Mouse (Mus musculus) retina, postnatal 7 days (tissue): ENCODE data around the gene Snip1.

Experiments
- DNase-seq: peaks from one replicate; pipeline ENCODE4 v3.0.0-alpha.2; 2012; ENCODE audit warnings: low read depth, low spot score

Gene Snip1

GRCm38 (mm10) chr4:125099458-125099857 is 33.0 kb downstream of the Snip1 start:
- peak; percentile 82 for DNase-seq

- no peak for DNase-seq
Measured at GRCm38 (mm10) chr4:125101334-125101733, 34.9 kb downstream of the Snip1 start.

DNA sequence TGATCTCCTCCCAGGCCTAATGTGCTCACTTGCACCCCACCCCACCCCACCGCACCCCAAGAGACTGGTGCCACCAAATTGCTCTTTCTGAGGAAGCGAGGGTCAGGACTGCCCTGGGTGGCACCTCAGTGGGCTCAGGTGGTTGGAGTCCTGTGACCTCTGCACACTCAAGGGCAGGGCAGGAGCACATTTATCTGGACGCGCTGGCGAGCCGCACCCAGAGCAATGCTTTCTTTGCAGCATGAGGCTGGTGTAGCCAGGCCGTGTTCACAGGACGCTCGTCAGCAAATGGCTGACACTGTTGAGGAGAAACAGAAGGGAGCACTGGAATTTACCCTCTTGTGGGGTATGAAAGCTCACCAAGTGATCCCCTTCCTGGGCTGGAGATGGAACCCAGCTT is 38.9 kb downstream of the Snip1 start:
- no peak for DNase-seq

GRCm38 (mm10) chr4:125114638-125115037 is 48.2 kb downstream of the Snip1 start:
- DNase-seq: peak; percentile 62

GRCm38 (mm10) chr4:125115081-125115480 is 48.6 kb downstream of the Snip1 start:
- DNase-seq: no peak

DNA sequence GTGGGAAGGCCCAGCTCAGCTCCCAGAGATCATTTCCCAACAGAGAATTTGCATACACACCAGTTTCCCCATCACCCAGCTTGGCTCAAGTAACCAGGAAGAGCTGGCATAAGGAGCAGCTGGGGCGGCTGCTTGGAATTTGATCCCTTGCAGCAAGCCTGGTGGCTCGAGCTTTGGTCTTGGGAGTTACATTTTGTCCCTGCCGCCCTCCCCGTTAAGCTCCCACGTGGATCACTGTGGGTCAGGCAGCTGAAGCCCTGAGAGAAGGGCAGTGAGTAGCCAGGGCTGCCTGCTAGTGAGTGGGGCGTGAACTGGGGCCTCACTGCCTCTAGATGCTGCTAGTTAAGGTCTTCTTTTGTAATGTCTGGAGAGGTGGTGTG is 49.2 kb downstream of the Snip1 start:
- DNase-seq: no peak

DNA sequence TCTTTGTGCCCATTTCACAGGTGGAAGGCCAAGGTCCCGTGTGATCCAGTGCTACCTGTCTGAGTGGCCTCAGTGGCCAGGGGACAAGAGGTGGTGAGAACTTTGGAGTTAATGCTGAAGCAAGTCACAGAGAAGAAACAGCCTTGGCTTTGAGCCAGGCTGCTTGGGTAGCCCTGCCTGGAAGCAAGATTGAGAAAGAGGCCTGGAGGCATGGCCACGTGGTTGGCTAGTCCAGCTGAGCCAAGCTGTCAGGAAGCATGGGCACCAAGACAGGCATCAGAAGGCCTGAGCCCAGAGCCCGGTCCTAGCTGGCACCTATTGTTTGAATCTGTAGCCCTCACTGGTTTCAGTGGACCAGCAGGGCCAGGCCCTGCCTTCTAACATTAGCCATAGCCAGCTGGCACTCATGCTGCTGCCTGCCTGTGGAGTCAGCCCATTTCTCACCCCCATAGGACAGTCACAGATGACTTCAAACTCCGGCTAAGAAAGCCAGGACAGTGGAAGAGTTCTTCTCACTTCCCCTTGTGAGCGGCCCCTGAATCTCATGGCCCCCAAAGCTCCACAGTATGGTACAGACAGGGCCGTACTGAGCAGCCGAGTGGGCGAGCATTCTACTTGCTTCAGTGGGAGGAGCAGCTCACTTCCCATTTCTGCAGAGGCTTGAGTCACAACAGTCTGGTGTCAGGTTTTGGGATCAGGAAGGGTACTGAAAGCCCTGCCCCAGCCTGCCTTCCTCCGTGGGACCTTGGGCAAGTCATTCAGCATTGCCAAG is 49.8 kb downstream of the Snip1 start:
- no peak for DNase-seq

DNA sequence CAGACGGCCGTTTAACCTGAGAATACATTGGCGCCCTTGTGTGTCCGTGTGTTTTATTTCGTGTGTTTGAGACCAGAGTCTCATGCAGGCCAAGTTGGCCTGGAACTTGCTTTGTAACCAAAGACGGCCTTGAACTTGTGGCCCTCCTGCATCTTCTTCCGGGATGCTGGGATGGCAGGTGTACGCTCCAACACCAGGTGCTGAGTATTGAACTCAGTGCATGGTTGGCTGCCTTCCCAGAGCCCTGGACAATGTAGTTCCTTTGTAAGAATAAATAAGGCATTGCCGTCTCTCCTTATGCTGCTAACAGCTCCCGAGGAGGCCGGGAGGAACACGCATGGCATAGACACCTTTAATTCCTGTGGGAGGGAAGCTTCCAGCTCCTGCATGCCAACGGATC is 50.5 kb downstream of the Snip1 start:
- DNase-seq: no peak

GRCm38 (mm10) chr4:125117902-125118320 is 51.4 kb downstream of the Snip1 start:
- no peak for DNase-seq

GRCm38 (mm10) chr4:125119070-125119469 is 52.6 kb downstream of the Snip1 start:
- DNase-seq: no peak

DNA sequence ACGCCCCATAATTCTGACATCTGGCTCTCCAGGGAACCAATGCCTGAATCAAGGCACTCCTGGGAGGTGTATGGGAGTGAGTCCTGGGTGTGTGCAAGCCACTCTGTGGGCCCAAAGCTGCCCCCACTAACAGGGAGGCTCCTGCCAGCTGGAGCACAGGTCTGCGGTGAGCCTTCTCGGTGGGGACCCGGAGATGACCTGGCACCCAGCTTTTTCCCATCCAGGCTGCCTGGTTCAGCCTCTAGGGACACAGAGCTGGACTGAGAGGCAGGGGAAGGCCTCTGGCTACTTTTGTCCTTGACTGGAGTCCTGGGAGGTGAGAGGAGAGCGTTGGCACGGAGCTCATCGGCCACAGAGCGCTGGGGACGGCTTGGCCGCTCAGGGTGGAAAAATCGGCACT is 53.2 kb downstream of the Snip1 start:
- no peak for DNase-seq

GRCm38 (mm10) chr4:125122431-125123278 is 56.2 kb downstream of the Snip1 start:
- DNase-seq: no peak

DNA sequence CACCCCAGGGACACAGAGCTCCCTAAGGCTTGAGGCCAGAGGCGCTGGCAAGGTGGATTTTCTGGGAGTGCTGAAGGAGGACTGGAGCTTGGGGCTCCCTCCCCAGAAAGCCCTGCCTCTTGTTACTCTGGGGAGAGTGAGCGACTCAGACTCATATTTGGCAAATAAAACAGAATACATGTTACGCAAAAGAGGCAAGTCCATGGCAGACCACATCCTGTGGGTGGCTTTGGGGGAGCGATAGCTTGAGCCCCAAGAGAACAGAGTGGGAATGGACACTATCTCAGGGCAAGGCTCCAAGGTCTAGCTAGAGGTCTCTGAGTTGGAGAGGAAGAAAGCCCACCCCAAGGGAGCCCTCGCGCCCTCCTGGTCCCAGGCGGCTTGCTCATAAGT is 56.8 kb downstream of the Snip1 start:
- DNase-seq: no peak
